Mouse (Mus musculus): ENCODE results near the gene Abl1. TPM values are rescaled to one million over a fixed set of nuclear protein-coding genes. Genes with fewer than 3 reads are reported as not detected.

Abl1 gene
- polyA plus RNA-seq, 1 experiment from 2014 or later, result 6.2 TPM

- Histone ChIP-seq H3K4me2 (no peak overlapping the region), H3K9ac (no peak overlapping the region), H3K27ac (no peak overlapping the region), H3K4me1 (replicated peaks) (peaks cover 8% of the 10 kb centered on the region), H3K27me3 (peaks cover 15% of the 10 kb centered on the region), H3K36me3 (no peaks in the 10 kb centered on the region), H3K9me3 (replicated peaks) (no peaks in the 10 kb centered on the region), H3K4me3 (replicated peaks) (no peak overlapping the region)
- WGBS (ENCODE audit: insufficient replicate concordance), result 26% methylated on average over 4 of the region's 4 CpGs
- ATAC-seq (ENCODE audit: low read depth) (no peak), DNase-seq (no peak)
Observed at GRCm38 (mm10) chr2:31828311-31828825, 140.2 kb downstream of the Abl1 start.

- H3K27ac ChIP-seq, result no peak overlapping the region
- H3K4me3 ChIP-seq (replicated peaks), result no peak overlapping the region
- no peak for DNase-seq
- 0 out of 2 replicates have a peak, but pooled peaks cover 5% of the 10 kb centered on the region for H3K4me1 ChIP-seq (replicated peaks)
- WGBS (ENCODE audit: insufficient replicate concordance), result 67% methylated on average over 10 of the region's 10 CpGs
- H3K4me2 ChIP-seq, result no peak overlapping the region
- peaks cover 41% of the 10 kb centered on the region for H3K27me3 ChIP-seq
- H3K9ac ChIP-seq, result no peak overlapping the region
- H3K9me3 ChIP-seq (replicated peaks), result no peaks in the 10 kb centered on the region
- no peaks in the 10 kb centered on the region for H3K36me3 ChIP-seq
- no peak for ATAC-seq (ENCODE audit: low read depth)
Observed at GRCm38 (mm10) chr2:31836091-31836490, 147.9 kb downstream of the Abl1 start.

- 24% methylated on average over 6 of the region's 6 CpGs for WGBS (ENCODE audit: insufficient replicate concordance)
- H3K36me3 ChIP-seq, result no peaks in the 10 kb centered on the region
- no peak overlapping the region for H3K4me2 ChIP-seq
- H3K9ac ChIP-seq, result no peak overlapping the region
- H3K27ac ChIP-seq, result no peak overlapping the region
- DNase-seq, result no peak
- no peak overlapping the region for H3K4me3 ChIP-seq (replicated peaks)
- no peak for ATAC-seq (ENCODE audit: low read depth)
- H3K9me3 ChIP-seq (replicated peaks), result no peaks in the 10 kb centered on the region
- H3K4me1 ChIP-seq (replicated peaks), result 0 out of 2 replicates have a peak, but pooled peaks cover 5% of the 10 kb centered on the region
- H3K27me3 ChIP-seq, result peaks cover 48% of the 10 kb centered on the region
Observed at GRCm38 (mm10) chr2:31836985-31837384, 148.8 kb downstream of the Abl1 start.

- Histone ChIP-seq H3K27ac (no peak overlapping the region), H3K4me1 (replicated peaks) (0 out of 2 replicates have a peak, but pooled peaks cover 5% of the 10 kb centered on the region), H3K36me3 (no peaks in the 10 kb centered on the region), H3K4me2 (no peak overlapping the region), H3K27me3 (peaks cover 58% of the 10 kb centered on the region), H3K9ac (no peak overlapping the region), H3K9me3 (replicated peaks) (no peaks in the 10 kb centered on the region), H3K4me3 (replicated peaks) (no peak overlapping the region)
- DNase-seq (no peak), ATAC-seq (ENCODE audit: low read depth) (no peak)
- 33% methylated on average over 1 of the region's 1 CpGs for WGBS (ENCODE audit: insufficient replicate concordance)
Observed at GRCm38 (mm10) chr2:31838868-31839267, 150.7 kb downstream of the Abl1 start.

- Histone ChIP-seq H3K27ac (no peak overlapping the region), H3K4me2 (no peak overlapping the region), H3K9ac (no peak overlapping the region), H3K27me3 (peaks cover 80% of the 10 kb centered on the region), H3K4me1 (replicated peaks) (peaks cover 20% of the 10 kb centered on the region), H3K9me3 (replicated peaks) (no peaks in the 10 kb centered on the region), H3K36me3 (no peaks in the 10 kb centered on the region), H3K4me3 (replicated peaks) (no peak overlapping the region)
- ATAC-seq (ENCODE audit: low read depth) (no peak), DNase-seq (no peak)
- 8% methylated on average over 10 of the region's 10 CpGs for WGBS (ENCODE audit: insufficient replicate concordance)
Observed at GRCm38 (mm10) chr2:31844729-31845136, 156.6 kb downstream of the Abl1 start.

- H3K27ac ChIP-seq, result no peak overlapping the region
- 5% methylated on average over 25 of the region's 26 CpGs for WGBS (ENCODE audit: insufficient replicate concordance)
- peak overlapping the region; percentile 48 for H3K4me3 ChIP-seq (replicated peaks)
- ATAC-seq (ENCODE audit: low read depth) (no peak), DNase-seq (no peak)
- peak overlapping the region; percentile 66 for H3K4me2 ChIP-seq
- no peaks in the 10 kb centered on the region for H3K9me3 ChIP-seq (replicated peaks)
- H3K36me3 ChIP-seq, result no peaks in the 10 kb centered on the region
- H3K27me3 ChIP-seq, result peaks cover 73% of the 10 kb centered on the region
- peaks cover 20% of the 10 kb centered on the region for H3K4me1 ChIP-seq (replicated peaks)
- H3K9ac ChIP-seq, result no peak overlapping the region; the same call in 1 of the 2 replicates
Observed at GRCm38 (mm10) chr2:31845512-31845895, 157.3 kb downstream of the Abl1 start.

- H3K27me3 ChIP-seq, result peaks cover 68% of the 10 kb centered on the region
- under 1% methylated on average over 88 of the region's 88 CpGs for WGBS (ENCODE audit: insufficient replicate concordance)
- DNase-seq, result no peak
Observed at GRCm38 (mm10) chr2:31845896-31846691, 157.9 kb downstream of the Abl1 start, which contains the start of gene Fibcd1. Gene Fibcd1, minus strand, starts transcription at chr2:31846005.

GRCm38 (mm10) chr2:31846692-31847660, 158.8 kb downstream of the Abl1 start:
- Histone ChIP-seq H3K9me3 (replicated peaks) (no peaks in the 10 kb centered on the region), H3K4me3 (replicated peaks) (peak overlapping the region; percentile 48), H3K9ac (no peak overlapping the region), H3K4me1 (replicated peaks) (peaks cover 29% of the 10 kb centered on the region), H3K4me2 (peak overlapping the region; percentile 66), H3K27ac (no peak overlapping the region), H3K36me3 (no peaks in the 10 kb centered on the region), H3K27me3 (peaks cover 61% of the 10 kb centered on the region)
- ATAC-seq (ENCODE audit: low read depth), result no peak
- WGBS (ENCODE audit: insufficient replicate concordance), result 4% methylated on average over 35 of the region's 35 CpGs
- DNase-seq, result no peak

More at GRCm38 (mm10) chr2:31845896-31846691, 157.9 kb downstream of the Abl1 start, which contains the start of gene Fibcd1:
- Histone ChIP-seq H3K4me1 (replicated peaks) (peaks cover 21% of the 10 kb centered on the region), H3K9me3 (replicated peaks) (no peaks in the 10 kb centered on the region), H3K4me2 (peak within 1 kb of the TSS; percentile 66), H3K4me3 (replicated peaks) (peak within 1 kb of the TSS; percentile 48), H3K9ac (peak within 1 kb of the TSS; percentile 22; the same call in 1 of the 2 replicates), H3K27ac (no peak within 1 kb of the TSS), H3K36me3 (no peaks in the 10 kb centered on the region)
- no peak for ATAC-seq (ENCODE audit: low read depth)

GRCm38 (mm10) chr2:31847908-31848307, 159.7 kb downstream of the Abl1 start:
- ATAC-seq (ENCODE audit: low read depth) (peak; percentile 82), DNase-seq (peak; percentile 32)
- no peaks in the 10 kb centered on the region for H3K9me3 ChIP-seq (replicated peaks)
- WGBS (ENCODE audit: insufficient replicate concordance), result 6% methylated on average over 6 of the region's 6 CpGs
- H3K4me3 ChIP-seq (replicated peaks), result no peak overlapping the region
- H3K27ac ChIP-seq, result no peak overlapping the region
- no peak overlapping the region for H3K4me2 ChIP-seq
- H3K9ac ChIP-seq, result no peak overlapping the region
- H3K36me3 ChIP-seq, result no peaks in the 10 kb centered on the region
- H3K27me3 ChIP-seq, result peaks cover 54% of the 10 kb centered on the region
- peaks cover 31% of the 10 kb centered on the region for H3K4me1 ChIP-seq (replicated peaks)

GRCm38 (mm10) chr2:31850141-31850540, 162.0 kb downstream of the Abl1 start:
- peaks cover 39% of the 10 kb centered on the region for H3K4me1 ChIP-seq (replicated peaks)
- no peak overlapping the region for H3K4me2 ChIP-seq
- no peaks in the 10 kb centered on the region for H3K9me3 ChIP-seq (replicated peaks)
- no peak for ATAC-seq (ENCODE audit: low read depth)
- no peak for DNase-seq
- H3K9ac ChIP-seq, result no peak overlapping the region
- H3K27me3 ChIP-seq, result peaks cover 32% of the 10 kb centered on the region
- no peak overlapping the region for H3K4me3 ChIP-seq (replicated peaks)
- no peaks in the 10 kb centered on the region for H3K36me3 ChIP-seq
- WGBS (ENCODE audit: insufficient replicate concordance), result 69% methylated on average over 12 of the region's 12 CpGs
- H3K27ac ChIP-seq, result no peak overlapping the region
